Mouse (Mus musculus): Measurements from ENCODE around the gene Bptf.

The Bptf gene

DNA sequence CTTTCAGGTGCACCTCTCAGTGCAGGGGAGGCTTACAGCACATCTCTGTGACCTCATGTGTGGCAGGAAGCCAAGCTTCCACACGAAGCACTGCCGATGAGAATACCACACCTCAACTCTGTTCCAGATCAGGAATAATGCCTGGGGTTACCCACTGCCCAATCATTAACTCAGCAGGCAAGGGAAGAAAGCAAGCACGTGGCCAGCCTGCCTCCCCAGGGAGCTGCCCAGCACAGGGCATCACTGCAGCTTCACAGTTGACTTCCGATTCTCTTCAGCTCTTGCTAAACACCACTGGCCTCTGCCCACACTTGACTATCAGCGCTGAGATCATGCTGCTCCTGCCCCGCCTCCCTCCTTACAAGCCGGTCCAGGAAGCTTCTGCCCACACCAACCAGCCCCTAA is 7.6 kb downstream of the Bptf start:
- no peak for DNase-seq (ENCODE audit: extremely low read depth, low read depth, low spot score)

DNA sequence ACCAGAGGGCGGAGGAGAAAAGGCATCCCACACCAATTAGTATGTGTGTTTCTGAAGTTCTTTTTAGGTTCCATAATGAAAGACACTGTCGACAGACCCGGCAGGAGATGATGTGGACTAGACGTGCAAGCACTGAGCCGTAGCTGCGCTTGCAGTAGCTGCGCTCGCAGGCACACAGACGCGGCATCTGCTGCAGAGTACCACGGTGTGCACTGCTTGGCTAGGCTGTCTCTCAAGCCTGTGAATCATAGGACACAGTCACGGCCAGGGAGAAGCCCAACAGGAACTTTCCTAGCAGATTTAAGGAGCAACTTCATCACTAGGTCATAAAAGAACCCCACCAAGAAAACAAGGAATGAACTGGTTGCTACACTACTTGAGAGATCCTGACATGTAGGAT is 14.1 kb downstream of the Bptf start:
- DNase-seq (ENCODE audit: extremely low read depth, low read depth, low spot score): no peak

DNA sequence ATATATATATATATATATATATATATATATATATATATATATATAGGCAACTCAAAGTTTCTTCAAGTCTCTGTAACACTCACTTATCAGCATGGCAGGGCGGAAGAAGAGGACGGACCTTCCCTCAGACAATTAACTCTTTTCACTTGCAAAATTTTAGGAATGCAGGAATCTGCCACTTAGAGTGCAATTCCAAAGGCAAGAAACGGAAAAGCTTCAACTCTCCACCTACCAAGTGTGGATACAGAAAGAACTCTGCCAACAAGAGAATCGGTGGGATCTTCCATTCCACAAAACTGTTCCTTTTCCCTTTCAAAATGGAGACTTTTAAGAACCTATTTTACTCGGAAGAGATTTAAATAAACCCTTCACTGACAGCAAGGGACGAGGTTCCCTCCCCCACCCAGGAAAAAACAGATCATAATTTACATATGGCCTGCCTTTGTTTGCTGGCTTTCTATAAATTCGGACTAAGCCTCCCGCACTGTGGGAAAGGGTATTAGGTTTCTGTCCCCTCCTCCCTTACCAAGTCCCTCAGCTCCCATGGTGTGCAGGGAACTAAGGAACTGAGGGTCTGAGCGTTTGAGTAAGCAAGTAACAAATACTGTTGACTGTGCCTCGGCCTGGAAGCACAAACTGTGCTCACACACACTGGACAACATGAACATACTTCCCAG is 17.9 kb downstream of the Bptf start:
- no peak for DNase-seq (ENCODE audit: extremely low read depth, low read depth, low spot score)

DNA sequence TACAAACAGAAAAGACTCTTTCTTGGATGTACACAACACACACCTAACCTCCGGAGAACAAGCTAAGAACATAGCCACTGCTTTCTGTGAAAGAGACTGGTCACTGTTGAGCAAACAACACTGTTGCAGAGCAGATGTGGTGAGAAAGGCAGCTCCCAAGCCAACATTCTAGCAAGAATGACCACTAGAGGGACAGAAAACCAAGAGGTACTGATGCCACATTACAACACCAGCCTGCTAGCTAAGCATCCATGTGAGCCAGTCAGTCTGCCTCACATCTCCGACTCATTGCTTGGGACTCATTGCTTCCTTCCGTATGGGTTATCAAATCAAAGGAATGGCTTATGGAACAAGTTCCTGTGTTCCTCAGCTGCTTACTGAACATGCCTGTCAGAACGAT is 18.8 kb downstream of the Bptf start:
- no peak for DNase-seq (ENCODE audit: extremely low read depth, low read depth, low spot score)

DNA sequence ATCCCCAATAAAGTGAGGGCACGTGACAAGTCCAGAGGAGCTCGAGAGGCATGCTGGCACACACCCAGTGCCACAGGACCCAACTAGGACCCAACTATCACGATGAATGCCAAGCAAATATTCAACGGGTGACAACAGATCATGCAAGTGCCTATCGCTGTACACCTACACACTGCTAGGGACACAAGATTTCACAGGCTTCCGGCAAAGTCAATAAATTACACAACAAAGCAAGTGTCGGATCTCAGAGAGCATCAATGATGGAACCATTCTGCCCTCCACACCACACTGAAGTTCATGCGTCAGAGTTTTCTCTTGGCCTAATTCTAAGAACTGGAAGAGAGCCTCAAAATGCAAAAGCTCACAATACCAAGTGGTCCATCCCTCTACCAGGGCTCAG is 22.3 kb downstream of the Bptf start:
- no peak for DNase-seq (ENCODE audit: extremely low read depth, low read depth, low spot score)

DNA sequence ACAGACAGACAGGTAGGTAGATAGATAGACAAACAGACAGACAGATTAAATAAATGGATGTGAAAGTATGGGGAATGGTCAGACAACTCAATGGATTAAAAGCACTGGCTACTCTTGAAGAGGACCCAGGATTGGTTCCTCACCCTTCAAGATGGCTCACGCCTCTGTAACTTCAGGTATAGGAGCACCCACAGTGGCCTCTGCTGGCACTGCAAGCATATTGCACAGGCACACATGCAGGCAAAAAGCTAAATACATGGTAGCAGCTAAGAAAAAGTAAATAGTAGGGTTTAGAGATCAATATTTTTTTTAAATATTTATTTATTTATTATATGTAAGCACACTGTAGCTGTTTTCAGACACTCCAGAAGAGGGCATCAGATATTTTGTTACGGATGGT is 23.0 kb downstream of the Bptf start:
- no peak for DNase-seq (ENCODE audit: extremely low read depth, low read depth, low spot score)

DNA sequence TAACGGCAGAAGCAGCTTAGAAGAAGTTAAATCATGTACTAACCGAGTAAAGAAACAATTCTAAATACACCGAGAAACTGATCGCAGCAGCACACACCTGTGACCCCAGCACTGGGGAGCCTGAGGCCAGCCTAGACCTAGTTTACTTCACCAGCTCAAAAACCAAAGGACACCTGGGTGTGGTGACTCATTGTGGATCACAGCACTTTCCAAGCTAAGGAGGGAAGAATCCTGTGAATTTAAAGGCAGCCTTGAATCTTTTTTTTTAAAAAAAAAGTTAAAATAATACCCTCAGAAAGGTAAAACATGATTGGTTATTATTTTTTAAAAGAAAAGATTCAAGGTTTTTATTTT is 24.2 kb downstream of the Bptf start:
- DNase-seq (ENCODE audit: extremely low read depth, low read depth, low spot score): no peak

DNA sequence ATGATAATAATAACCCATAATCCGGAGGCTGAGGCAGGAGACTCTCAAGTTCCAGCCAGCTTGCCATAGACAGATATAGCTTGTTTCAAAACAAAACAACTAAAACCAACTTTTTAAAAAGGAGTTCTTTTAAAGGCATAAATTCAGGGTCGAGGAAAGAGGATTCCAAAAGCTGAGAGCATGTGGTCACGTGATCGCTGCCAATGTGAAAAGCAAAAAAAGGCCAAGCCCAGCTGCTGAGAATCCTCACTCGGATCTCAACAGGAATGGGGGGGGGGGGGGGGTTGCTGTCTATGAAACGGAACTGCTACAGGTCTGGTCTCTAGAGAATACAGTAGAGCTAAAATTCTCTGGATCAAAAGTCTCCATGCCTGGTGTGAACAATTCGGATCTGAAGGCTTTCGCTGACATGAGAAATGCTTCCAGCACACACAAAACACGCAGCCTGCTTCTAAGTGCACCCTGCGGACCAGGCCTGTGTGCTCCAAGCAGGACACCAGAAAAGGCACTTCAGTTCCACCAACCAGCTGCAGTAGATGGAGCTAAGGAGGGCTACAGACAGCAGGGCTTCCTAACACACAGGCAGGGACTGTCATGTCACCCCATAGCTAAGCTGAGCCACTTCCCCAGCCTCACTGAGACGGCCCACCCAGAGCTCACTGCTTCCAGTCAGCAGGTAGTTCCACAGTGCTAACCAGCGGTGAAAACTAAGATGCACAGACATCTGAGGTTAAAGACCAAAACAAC is 24.8 kb downstream of the Bptf start:
- no peak for DNase-seq (ENCODE audit: extremely low read depth, low read depth, low spot score)

DNA sequence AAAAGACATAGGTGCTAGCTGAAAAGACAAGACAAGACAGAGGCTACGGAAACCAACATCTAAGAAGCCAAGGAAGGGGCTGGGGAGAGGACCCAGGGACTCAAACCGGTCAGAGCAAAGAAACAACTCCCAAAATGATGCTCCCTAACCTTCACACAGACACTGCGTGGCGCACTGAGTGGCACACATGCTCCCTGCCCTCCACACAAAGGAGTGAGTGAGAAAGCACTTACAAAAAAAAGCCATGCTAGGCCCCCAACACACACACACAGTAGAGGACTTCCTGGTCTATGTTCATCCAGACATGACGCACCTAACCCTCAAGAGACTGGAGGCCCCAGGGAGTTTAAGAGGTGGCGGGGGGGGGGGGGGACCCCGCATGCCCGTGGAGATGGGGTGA is 25.5 kb downstream of the Bptf start:
- no peak for DNase-seq (ENCODE audit: extremely low read depth, low read depth, low spot score)

DNA sequence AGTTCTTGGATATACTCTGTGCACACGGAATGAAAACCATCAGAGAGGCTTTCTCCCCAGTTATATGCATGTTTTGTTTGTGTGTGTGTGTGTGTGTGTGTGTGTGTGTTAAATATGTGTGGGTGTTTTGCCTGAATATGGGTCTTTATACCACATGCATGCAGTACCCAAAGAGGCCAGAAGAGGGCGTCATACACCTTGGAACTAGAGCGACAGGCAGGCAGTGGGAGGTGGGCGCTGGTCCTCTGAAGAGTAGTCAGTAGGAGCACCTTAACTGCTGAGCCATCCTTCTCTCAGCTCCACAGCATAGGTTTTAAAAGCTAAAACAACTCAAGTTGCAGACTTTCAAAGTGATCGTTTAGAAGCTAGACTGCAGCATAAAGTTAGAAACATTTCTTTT is 26.7 kb downstream of the Bptf start:
- DNase-seq (ENCODE audit: extremely low read depth, low read depth, low spot score): no peak

DNA sequence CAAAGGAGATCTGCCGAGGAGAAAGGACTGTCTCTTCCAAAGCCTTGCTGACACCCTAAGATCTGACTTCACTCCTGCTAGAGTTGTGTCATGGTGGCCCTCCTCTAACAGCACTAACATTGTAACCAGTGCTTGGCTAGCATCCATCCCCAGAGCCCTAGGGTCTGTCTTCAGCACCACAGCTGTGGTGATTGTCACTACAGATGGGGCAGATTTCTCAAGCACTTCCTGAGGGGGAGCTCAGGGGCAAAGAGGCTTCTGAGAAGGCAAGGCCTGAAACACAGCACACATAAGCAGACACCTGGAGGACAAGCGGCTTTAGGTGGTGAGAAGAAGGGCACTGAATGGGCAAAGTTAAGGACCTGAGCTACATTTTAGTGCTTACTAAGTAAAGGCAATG is 28.2 kb downstream of the Bptf start:
- DNase-seq (ENCODE audit: extremely low read depth, low read depth, low spot score): peak; percentile 13

DNA sequence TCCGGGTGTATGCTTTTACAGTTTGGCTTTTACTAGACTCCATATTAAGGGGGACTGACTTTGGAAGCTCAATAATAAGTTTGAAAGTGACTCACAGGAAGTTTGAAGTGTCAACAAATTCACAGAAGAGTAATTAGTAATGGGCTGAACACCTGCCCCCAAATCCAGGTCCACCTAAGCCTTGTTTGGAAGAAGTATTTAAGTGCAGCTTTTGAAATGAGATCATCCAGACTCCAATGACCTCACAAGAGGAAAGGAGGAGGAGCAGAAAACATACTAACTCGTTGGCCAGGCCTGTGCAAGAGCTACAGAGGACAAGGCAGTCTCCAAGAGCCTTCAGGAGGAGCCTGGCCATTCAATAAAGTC is 28.7 kb downstream of the Bptf start:
- DNase-seq (ENCODE audit: extremely low read depth, low read depth, low spot score): no peak

DNA sequence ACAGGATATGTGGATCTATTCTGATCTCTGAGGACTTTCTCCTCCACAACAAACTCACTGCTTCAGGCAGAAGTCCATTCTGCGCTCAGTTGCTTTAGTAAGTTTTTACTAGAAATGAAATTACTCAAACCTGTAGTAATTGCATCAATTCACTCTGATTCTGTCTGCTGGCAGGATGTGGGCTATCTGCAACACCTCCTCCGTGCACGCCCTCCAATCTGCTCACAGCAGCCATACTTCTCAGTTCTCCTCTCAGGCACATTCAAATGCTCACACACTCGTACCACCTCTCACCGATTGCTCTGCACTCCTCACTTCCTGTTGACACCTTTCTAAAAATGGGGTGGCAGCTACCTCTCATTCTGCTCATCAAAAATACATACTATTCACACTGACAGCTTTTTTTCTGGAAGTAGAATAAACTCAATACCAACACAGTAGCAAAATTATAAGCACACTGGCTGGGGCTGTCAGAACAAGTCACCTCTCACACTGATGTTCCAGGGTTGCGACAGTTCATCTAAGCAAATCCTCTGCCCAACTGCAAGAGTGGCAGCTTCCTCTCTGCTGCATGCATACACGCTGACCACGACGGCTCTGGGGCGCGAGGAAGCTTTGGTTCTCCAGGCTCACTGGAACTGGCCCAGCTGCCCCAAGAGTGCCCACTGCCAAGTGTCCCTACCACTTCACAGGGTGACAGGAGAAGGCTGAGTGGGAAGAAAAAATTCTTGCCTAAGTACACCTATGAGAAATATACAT is 29.3 kb downstream of the Bptf start:
- no peak for DNase-seq (ENCODE audit: extremely low read depth, low read depth, low spot score)

DNA sequence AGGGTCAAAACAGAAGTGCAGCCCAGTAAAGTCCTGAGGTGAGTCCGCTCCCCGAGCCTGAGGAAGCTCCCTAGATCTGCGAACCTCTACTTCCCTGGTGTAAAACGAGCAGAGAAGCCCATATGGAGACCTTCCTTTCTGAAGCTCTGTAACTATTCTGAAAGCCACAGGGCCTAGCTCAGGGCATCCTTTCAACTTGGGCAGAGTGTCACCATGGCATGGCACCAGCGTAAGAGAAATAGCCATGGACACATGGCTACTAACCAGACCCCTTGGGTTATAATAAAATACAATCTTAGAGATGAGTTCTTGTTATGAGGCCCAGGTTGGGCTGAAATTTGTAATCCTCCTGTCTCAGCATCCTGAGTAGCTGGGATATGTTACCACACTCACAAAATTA is 35.0 kb downstream of the Bptf start:
- no peak for DNase-seq (ENCODE audit: extremely low read depth, low read depth, low spot score)

DNA sequence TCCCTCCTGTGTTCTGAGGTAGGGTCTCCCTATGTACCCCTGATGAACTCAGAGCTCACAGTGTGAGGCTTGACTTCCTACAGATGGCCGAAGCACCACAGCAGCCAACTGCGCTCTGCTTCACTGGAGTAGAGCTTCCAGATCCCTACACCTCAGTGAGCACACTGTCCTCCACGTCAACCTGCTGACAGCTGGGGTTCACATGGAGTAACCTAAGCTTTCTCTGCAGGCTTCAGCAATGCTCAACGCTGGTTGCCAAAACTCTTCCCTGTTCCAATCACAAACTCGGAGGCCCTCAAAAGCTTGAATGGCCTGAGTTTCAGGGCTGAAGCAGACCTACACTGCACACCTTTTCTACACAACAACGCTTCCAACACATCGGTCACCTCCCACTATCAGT is 38.1 kb downstream of the Bptf start:
- DNase-seq (ENCODE audit: extremely low read depth, low read depth, low spot score): no peak

DNA sequence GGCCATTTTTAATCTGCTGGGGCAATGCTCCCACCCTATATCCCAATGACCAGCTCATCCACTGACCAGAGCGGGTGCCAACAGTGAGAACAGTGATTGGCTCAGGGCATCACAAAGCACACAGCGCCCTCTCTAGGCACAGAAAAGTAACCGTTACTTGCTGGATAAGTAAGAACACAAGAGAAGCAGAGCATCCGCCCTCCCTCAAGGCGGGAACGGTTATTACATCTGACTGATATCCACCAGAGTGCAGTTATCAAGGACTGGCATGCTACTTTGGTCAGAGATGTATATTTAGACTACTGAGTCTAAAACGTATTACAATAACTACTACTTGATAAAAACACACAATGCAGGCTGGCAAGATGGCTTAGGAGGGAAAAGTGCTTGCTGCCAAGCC is 39.3 kb downstream of the Bptf start:
- DNase-seq (ENCODE audit: extremely low read depth, low read depth, low spot score): no peak

DNA sequence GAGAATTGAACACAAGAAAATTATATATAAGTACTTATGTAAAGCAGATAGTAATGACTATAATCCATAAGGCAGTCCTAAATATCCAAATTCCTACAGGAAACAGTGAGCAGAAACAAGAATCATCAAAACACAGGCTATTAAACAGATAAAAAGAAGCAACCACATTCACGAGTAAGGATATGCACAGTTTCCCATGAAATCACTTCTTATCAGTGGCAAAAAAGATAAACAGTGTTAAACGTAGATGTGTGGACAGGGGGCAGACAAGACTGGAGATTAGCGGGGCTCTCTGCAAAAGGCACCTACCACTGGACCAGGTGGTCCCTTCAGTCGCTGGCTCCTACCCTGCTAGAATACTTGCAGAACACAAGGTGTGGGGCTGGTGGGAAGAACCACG is 46.1 kb downstream of the Bptf start:
- DNase-seq (ENCODE audit: extremely low read depth, low read depth, low spot score): no peak

DNA sequence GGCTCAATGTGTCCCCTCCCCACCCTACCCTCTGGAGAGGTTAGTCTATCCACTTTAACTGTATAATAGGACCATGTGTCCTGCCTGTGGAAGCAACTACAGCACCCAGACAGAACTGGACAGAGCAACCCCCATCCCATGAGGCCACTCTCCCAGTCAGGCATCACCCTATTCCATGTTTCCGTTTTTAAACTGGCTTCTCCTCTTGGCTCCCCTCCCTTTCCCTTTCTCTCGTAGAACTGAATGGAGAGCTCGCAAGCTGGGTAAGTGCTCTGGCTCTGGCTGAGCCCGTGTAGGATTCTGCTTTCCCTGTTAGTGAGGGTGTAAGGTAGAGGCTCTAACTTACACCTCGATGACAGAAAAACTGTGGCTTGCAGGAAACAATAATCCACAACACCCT is 48.4 kb downstream of the Bptf start:
- DNase-seq (ENCODE audit: extremely low read depth, low read depth, low spot score): no peak

DNA sequence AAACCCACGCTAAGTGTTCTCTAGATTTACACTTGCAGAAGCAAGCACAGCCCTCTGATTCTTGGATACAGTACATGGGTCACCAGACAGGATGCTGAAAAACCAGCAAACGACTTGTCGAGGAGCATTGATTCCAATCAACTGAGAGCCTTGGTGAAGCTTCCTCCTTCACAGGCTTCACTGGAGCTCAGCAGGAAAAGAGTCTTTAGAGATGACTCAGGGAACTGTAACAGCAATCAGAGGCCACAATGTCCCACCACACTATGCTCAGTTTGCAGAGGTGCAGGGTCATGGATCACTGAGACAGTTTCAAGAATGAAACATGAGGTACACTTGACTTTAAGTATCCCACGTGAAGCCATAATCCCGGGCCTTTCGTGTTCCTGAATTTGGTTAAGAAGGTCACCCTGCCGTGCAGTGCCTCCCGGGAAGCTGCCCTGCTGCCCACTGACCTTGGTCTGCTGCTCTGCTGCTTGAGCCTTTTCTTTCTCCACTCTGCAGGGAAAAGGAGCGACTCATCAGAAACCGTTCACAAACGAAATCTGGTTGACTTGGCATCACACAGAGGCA is 66.6 kb downstream of the Bptf start:
- DNase-seq (ENCODE audit: extremely low read depth, low read depth, low spot score): no peak

DNA sequence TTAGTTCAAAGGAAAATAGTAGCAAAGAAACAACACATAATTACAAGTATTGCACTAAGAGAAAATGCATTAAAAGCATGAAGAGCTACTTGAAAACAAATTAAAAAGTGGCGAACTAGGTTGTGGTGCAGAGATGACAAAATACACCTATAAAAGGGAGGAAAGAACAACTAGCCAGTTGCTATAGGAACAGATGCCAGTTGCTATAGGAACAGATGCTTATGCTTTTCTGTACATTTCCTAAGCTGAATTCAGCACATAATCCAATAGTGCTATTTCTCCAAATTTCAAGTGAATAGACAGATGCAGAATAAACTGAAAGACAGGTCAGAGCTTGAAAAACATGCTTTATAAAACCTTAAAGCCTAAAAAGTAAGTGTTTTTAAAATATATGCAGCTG is 67.3 kb downstream of the Bptf start:
- DNase-seq (ENCODE audit: extremely low read depth, low read depth, low spot score): no peak

DNA sequence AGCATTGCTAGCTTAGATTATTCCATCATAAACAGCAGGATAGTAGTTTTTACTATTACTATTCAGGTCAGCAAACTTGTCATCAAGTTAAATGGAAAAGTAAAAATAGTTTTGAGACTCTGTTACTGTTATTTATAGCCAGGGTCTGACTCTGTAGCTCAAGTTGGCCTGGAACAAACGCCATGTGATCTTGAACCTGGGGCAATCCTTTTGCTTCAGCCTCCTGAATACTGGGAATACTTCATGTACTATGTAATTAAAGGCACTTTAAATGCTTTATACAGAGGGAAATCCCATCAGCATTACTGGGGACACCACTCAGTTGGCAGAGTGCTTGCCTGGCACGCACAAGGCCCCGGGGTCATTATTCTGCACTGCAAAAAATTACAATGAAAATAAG is 68.9 kb downstream of the Bptf start:
- DNase-seq (ENCODE audit: extremely low read depth, low read depth, low spot score): no peak

DNA sequence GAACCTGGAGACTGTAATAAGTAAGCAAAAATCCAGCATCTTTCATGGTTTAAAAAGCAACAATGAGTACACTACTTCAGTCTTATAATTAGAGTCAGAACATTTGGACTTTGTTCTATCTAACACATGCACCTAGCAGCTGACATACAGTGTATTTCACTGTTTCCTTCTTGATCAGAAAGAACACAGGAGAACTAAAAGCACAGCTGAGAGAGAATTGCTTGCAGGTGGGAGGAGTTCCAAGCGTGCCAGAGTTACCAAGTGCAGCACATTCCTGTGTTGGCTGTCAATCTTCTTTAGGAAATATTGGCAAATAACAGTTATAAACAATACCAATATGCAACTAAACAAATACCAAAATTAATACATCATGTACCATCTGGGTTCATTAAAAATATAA is 71.0 kb downstream of the Bptf start:
- no peak for DNase-seq (ENCODE audit: extremely low read depth, low read depth, low spot score)

Measured in fat pad, adult 2 months (tissue).